Mouse (Mus musculus) gastrocnemius, adult 18-20 months (tissue): Measurements from ENCODE around the gene Ctsll3. TPM values are rescaled to one million over a fixed set of nuclear protein-coding genes. Genes with fewer than 3 reads are reported as not detected.
A peak's percentile ranks its signal among the peaks of the same experiment; 100 is the strongest.

Experiments used
- DNase-seq: peaks from one replicate; pipeline ENCODE4 v3.0.0; 2021; ENCODE audit warnings: low spot score
- long read RNA-seq, 2 experiments: library from polyadenylated mRNA; stranded (forward); transcript quantifications; one replicate each; pipeline ENCODE4 v2.0.0; 2021
- total RNA-seq, 2 experiments: library from RNA; stranded (reverse); gene quantifications; 2 replicates each; pipeline ENCODE4 v1.2.3; 2021

The Ctsll3 gene
- total RNA-seq = not detected
- long read RNA-seq, experiment 1 = 0 reads
- long read RNA-seq, experiment 2 = 0 reads

- DNase-seq = no peak
Measured at GRCm38 (mm10) chr13:60802749-60803148, at the start of gene Ctsll3. Ctsll3 (minus strand) TSS chr13:60802849.

- no peak for DNase-seq
Measured at GRCm38 (mm10) chr13:60848241-60849120, 45.8 kb upstream of the Ctsll3 start.

DNA sequence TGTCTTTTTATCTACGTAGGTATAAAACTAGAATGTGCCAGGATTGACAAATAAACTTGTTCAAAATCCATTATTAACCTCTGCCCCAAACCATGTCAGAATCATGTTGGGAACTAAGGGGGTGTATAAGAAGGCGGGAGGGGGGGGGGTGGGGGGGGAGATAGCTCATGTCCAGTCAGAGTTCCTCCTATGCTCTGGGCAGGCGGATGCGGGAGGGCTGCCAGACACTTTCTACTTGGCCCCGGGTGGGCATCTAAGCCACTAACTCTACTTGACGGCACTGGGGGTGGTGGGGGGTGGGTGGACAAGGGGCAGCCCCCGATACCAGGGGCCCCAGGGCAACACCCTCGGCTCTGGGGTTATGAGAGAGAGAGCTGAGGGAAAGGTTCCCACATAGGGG lies 40.5 kb upstream of the Ctsll3 start:
- DNase-seq = no peak

DNA sequence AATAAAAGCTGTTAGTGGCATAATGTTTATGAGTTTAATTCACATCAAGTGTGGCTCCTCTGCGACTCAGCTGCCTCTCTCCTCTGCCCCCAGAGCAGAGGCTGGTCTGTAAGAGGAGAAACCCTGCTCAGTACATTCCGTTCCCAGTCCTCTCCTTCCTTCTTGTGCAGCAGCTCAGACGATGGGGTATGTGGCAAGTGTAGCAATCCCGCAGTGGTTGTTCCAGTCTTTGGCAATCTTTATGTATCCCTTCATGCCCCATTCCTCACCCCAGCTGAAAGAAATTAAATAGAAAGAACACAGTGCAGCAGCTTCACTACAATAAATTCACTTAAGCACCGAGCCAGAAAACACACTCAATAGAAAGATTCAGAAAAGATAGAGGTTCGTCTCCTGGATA lies 40.1 kb upstream of the Ctsll3 start:
- DNase-seq = peak; percentile 6

GRCm38 (mm10) chr13:60839353-60839902 lies 36.8 kb upstream of the Ctsll3 start:
- DNase-seq = no peak

DNA sequence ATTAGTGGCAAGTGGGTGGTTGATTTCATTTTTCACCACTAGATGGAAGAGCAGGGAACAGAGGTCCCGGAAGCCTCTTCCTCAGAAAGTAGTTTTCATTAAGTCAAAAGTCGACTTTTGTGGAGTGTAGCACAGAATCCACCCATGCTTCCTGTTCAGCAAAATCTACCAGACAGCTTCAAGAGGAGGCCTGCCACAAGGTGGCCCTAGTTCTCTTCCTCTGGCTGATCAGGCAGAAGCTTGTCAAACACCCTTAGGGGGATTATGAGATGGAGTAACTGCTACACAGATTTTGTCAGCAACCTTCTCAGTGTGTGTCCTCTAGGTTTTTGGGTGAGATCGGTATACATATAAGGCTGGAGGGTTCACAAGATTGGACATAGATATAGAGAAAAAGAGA lies 23.4 kb upstream of the Ctsll3 start:
- DNase-seq = peak; percentile 14

GRCm38 (mm10) chr13:60820486-60821175 lies 18.0 kb upstream of the Ctsll3 start:
- DNase-seq = no peak

- DNase-seq = no peak
Measured at GRCm38 (mm10) chr13:60819469-60819868, 16.8 kb upstream of the Ctsll3 start.

DNA sequence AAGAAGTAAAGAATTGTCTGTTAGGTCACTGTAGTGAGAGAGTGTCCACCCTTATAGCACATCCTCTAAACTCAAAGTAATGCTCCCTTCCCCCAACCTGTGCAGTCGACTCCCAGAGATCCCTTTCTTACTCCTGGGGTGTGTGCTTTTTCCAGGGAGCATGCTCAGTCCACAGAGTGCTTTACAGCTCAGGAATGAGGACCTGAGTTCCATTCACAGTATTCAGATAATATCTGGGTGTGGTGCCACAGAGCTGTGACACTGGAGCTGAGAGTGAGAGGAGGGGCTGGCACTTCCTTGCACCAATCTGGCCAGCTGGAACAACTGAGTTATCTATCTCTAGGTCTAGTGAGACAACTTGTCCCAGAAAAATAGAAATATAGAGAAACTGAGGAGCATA lies 11.1 kb upstream of the Ctsll3 start:
- DNase-seq = no peak

DNA sequence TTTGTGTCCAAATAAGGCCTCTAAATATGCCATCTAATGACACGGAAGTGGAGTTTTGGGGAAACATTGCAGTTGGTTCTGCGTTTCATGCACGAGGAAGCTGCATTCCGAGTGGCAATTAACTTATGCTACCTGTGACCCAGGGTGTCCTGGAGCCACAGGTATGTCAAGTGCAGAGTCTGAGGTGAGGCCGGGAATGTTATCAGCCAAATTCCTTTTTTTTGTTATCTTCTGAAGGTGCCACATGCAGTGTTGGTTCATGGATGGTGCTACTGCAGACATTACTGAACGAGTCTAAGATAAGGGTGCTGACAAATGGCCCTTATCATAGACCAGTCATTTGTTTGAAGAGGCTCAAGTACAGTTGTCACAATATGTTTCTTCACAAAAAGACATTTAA lies 10.1 kb upstream of the Ctsll3 start:
- no peak for DNase-seq

- no peak for DNase-seq
Measured at GRCm38 (mm10) chr13:60809690-60810089, 7.0 kb upstream of the Ctsll3 start.

GRCm38 (mm10) chr13:60789466-60789865 lies 13.2 kb downstream of the Ctsll3 start:
- no peak for DNase-seq

DNA sequence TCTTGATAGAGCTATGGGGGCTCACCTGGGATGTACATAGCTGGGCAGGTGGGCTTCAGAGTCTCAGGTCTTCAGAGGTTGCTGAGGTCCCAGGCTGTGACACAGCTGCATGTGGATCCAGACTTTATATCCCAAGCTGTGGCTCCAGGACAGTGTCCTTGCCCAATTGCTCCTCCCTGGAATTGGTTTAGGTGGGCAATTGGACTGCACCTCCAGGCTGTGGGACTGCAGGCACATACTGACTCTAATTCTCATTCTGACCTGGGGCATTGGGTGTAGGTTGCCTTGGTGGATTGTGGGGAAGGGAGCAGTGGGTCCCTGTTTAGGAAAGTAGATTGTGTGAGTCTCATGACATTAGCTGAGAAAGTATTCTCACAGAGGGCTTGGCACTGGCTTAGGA lies 16.4 kb downstream of the Ctsll3 start, which contains the start of gene BC051665:
BC051665 (minus strand) TSS at position 101 of the 400 bp plus-strand sequence.
- no peak for DNase-seq

- no peak for DNase-seq
Measured at GRCm38 (mm10) chr13:60783301-60783700, 19.3 kb downstream of the Ctsll3 start.

DNA sequence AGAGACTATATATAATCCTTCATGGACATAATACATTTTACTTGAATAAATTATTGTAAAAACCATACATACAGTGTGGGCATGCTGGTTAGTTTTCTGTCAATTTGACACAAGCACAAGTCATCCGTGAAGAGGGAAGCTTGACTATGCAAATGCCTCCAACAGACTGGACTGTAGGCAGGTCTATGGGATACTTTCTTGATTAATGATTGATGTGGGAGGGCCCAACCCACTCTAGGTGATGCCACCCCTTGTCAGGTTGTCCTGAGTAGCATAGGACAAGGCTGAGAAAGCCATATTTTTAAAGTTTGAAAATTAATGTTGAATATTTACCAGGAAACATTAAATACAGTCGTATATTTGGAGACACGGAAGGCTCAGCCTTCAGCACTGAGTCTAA lies 22.1 kb downstream of the Ctsll3 start:
- DNase-seq = no peak

DNA sequence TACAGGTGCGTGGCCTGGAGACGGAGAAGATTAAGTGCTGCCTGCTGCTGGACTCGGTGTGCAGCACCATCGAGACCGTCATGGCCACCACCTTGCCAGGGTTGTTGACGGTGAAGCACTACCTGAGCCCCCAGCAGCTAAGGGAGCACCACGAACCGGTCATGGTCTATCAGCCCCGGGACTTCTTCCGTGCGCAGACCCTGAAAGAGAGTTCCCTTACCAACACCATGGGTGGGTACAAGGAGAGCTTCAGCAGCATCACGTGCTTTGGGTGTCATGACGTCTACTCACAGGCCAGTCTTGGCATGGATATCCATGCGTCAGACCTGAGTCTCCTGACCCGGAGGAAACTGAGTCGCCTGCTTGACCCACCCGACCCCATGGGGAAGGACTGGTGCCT lies 41.5 kb downstream of the Ctsll3 start:
- DNase-seq = no peak

- no peak for DNase-seq
Measured at GRCm38 (mm10) chr13:60760392-60760791, 42.3 kb downstream of the Ctsll3 start.

- peak; percentile 46 for DNase-seq
Measured at GRCm38 (mm10) chr13:60759136-60759535, 43.5 kb downstream of the Ctsll3 start.

GRCm38 (mm10) chr13:60757292-60757691 lies 45.4 kb downstream of the Ctsll3 start:
- no peak for DNase-seq

GRCm38 (mm10) chr13:60755251-60755650 lies 47.4 kb downstream of the Ctsll3 start:
- no peak for DNase-seq

DNA sequence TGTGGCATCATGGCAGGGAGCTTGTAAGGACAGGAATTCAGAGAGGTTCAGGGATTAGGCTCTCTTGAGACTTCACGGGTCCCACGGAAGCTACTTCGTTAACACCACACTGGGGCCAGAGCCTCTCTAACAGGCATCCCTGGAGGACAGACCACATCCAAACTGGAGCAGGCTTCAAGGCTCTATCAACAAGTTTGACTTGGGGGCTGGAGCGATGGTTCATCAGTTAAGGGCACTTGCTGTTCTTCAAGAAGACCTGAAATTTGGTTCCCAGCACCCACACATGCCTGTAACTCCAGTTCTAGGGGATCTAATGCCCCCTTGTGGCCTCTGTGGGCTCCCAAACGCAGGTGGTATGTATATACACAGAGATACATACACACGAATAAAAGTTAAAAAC lies 49.4 kb downstream of the Ctsll3 start:
- DNase-seq = no peak

DNA sequence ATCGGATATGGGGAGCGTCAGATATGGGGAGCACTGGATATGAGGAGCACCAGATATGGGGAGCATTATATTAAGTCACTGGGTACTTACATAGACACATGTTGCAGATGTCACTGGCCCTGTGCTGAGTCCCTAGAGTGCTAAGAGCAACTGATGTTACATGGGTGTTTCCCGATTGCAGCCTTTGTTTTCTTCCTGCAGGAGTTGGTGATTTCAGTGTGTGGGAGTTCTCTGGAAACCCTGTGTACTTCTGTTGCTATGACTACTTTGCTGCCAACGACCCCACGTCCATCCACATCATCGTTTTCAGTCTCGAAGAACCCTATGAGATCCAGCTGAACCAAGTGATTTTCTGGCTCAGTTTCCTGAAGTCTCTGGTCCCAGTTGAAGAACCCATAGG lies 51.7 kb downstream of the Ctsll3 start:
- no peak for DNase-seq
